Mouse (Mus musculus) lung, postnatal 10 days (tissue): ENCODE data around the gene Foxred2.

ENCODE experiments used
- DNase-seq: peaks from one replicate; pipeline ENCODE4 v3.0.0; 2021

Foxred2 gene

GRCm38 (mm10) chr15:77956404-77956901, at the start of gene Foxred2:
Foxred2 (minus strand) TSS chr15:77956722.
- peak; percentile 90 for DNase-seq

GRCm38 (mm10) chr15:78003929-78004328, 47.4 kb upstream of the Foxred2 start:
- DNase-seq = peak; percentile 15

- DNase-seq = no peak
These were observed 44.9 kb upstream of the Foxred2 start for GRCm38 (mm10) chr15:78001400-78001799.

GRCm38 (mm10) chr15:77988541-77988940, 32.0 kb upstream of the Foxred2 start:
- no peak for DNase-seq

- no peak for DNase-seq
These were observed 26.9 kb upstream of the Foxred2 start for GRCm38 (mm10) chr15:77983391-77983790.

GRCm38 (mm10) chr15:77982195-77982939, 25.8 kb upstream of the Foxred2 start:
- DNase-seq = peak; percentile 24

GRCm38 (mm10) chr15:77981181-77981680, 24.7 kb upstream of the Foxred2 start:
- DNase-seq = no peak

- no peak for DNase-seq
These were observed 22.9 kb upstream of the Foxred2 start for GRCm38 (mm10) chr15:77979427-77979865.

GRCm38 (mm10) chr15:77977663-77978062, 21.1 kb upstream of the Foxred2 start:
- DNase-seq = no peak

GRCm38 (mm10) chr15:77974165-77974841, 17.8 kb upstream of the Foxred2 start:
- no peak for DNase-seq

GRCm38 (mm10) chr15:77970470-77971292, 14.2 kb upstream of the Foxred2 start, which contains the start of gene Eif3d:
Eif3d (minus strand) TSS chr15:77970813.
- DNase-seq = peak; percentile 99

GRCm38 (mm10) chr15:77969940-77970469, 13.5 kb upstream of the Foxred2 start:
- DNase-seq = no peak

GRCm38 (mm10) chr15:77965117-77965528, 8.6 kb upstream of the Foxred2 start:
- no peak for DNase-seq

GRCm38 (mm10) chr15:77962447-77962846, 5.9 kb upstream of the Foxred2 start:
- DNase-seq = no peak

GRCm38 (mm10) chr15:77960693-77961092, 4.2 kb upstream of the Foxred2 start:
- no peak for DNase-seq

GRCm38 (mm10) chr15:77958071-77958470, 1.5 kb upstream of the Foxred2 start:
- no peak for DNase-seq

- DNase-seq = no peak
These were observed 1.1 kb upstream of the Foxred2 start for GRCm38 (mm10) chr15:77957625-77958024.

- no peak for DNase-seq
These were observed 800 bp downstream of the Foxred2 start for GRCm38 (mm10) chr15:77955440-77956403.

- no peak for DNase-seq
These were observed 2.2 kb downstream of the Foxred2 start for GRCm38 (mm10) chr15:77954362-77954761.

- DNase-seq = no peak
These were observed 3.6 kb downstream of the Foxred2 start for GRCm38 (mm10) chr15:77952921-77953320.

- DNase-seq = no peak
These were observed 7.5 kb downstream of the Foxred2 start for GRCm38 (mm10) chr15:77949061-77949460.
